Mouse (Mus musculus) thymus, postnatal 0 days (tissue): ENCODE results near the gene Cnot6. TPM values are rescaled to one million over a fixed set of nuclear protein-coding genes. Genes with fewer than 3 reads are reported as not detected.

Experiments
- DNase-seq: peaks from one replicate; pipeline ENCODE4 v3.0.0-alpha.2; 2015; ENCODE audit warnings: low spot score
- polyA plus RNA-seq: library from polyadenylated mRNA; unstranded; fragments of >200 nt; fragmentation: Nextera tagmentation; extraction: Ambion mirVana; gene quantifications from 2 replicates; pipeline ENCODE4 v1.2.1, GENCODE M21; 2015

Cnot6 gene
- 84.6 and 112 TPM in 2 replicates for polyA plus RNA-seq

- peak; percentile 98 for DNase-seq
Measured at GRCm38 (mm10) chr11:49712555-49713335, at the start of gene Cnot6. Cnot6 (minus strand) TSS chr11:49712723.

DNA sequence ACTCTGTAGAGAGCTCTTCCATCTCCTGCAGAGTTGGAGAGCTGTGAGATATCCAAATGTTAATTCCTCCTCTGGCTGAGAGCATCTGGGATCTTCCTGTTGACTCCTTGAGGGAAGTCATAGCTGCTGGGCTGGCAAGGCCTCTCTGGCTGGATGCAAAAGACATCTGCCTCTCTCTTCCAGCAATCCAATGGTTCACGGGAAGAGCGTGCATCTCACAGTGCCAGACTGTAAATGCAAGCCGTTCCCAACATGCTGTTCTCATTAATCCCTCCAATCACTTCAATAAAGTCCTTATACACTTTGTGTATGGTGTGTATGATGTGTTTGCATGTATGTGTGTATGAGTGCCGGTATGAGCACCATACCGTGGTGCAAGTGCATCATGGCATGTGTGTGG lies 48.6 kb upstream of the Cnot6 start:
- no peak for DNase-seq

GRCm38 (mm10) chr11:49758096-49758495 lies 45.6 kb upstream of the Cnot6 start:
- no peak for DNase-seq

GRCm38 (mm10) chr11:49754958-49755665 lies 42.6 kb upstream of the Cnot6 start:
- DNase-seq: no peak

GRCm38 (mm10) chr11:49746756-49747155 lies 34.2 kb upstream of the Cnot6 start:
- DNase-seq: no peak

GRCm38 (mm10) chr11:49745839-49746238 lies 33.3 kb upstream of the Cnot6 start:
- no peak for DNase-seq

GRCm38 (mm10) chr11:49744981-49745380 lies 32.5 kb upstream of the Cnot6 start:
- DNase-seq: no peak

- DNase-seq: no peak
Measured at GRCm38 (mm10) chr11:49743634-49744033, 31.1 kb upstream of the Cnot6 start.

GRCm38 (mm10) chr11:49742248-49742647 lies 29.7 kb upstream of the Cnot6 start:
- DNase-seq: no peak

- no peak for DNase-seq
Measured at GRCm38 (mm10) chr11:49739776-49740175, 27.3 kb upstream of the Cnot6 start.

DNA sequence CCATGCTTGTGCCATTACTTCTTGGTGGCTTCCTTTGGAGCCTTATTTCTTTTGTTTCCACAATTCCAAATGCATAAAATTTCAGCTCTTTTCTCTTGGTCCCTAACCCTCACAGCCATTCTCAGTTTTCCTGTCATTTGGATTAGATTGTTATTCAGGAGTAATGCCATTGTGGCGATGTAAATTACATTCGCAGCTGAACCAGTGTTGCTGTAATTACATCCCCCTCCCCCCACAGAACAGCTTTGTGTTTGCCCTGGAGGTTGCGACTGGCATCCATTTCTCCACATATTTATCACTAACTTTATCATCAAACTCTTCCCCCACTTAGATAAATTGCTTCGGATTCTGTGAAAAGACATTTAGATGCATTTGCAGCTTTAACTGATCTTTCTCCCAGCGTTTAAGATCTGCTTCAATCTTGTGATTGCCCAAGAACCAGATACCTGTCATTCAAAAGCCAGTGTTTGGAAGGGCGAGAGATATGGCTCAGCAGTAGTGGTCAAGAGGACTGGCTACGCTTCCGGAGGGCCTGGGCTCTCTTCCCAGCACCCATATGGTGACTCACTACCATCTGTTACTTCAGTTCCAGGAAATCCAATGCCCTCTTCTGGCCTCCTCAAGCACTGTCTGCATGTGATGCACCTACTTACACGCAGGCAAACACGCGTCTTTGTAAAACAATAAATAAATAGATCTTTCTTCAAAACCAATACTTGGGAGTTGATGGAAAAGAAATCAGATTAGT lies 26.3 kb upstream of the Cnot6 start:
- DNase-seq: no peak

GRCm38 (mm10) chr11:49737625-49738024 lies 25.1 kb upstream of the Cnot6 start:
- DNase-seq: no peak

DNA sequence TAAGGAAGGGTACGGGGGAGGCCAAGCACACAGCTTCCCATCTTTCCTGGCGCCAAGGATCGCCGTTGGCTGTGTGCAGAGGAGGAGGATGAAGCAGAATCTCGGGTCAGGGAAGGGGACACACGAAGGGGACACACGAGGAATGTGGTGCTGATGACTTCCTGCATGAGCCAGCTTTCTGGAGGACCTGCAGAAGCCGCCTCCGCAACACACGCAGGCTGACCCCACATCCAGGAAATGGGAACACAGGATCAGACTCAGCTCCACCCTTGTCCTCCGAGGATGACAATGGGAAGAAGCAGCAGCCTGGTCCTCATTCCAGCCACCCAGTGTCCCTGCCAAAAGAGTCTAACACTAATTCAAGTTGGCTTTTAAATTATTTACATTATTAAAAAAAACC lies 22.2 kb upstream of the Cnot6 start:
- no peak for DNase-seq

DNA sequence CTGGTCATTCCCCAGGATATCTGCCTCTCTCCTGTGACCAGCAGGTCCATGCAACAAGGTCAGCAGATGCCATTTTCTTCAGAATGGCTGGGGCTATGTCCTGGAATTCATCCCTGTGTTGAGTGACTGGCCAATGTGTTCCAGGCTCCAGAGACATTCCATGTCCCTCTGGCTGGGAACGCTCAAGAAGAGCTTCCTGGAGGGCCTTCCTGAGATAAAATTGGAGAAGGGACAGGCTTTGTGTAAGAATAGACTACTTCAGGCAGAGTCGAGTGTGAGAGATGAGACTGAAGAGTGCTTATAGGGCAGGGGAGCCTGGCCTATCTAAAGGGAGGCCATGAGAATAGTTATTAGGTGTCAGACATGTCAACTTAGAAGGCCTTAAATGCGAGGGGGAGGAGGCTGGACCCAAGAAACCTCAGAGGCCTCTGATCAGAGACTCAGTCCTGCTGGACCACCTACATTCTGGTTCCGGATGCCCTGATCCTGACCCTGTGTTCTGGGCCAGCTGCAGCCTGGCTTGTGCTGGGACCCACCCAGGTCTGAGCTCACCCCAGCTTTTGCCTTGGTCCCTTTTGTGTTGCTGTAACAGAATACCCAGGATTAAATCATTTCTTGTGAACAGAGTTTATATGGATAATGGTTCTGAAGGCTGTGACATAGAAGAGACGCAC lies 17.9 kb upstream of the Cnot6 start:
- DNase-seq: no peak

- peak; percentile 77 for DNase-seq
Measured at GRCm38 (mm10) chr11:49727877-49728276, 15.4 kb upstream of the Cnot6 start.

DNA sequence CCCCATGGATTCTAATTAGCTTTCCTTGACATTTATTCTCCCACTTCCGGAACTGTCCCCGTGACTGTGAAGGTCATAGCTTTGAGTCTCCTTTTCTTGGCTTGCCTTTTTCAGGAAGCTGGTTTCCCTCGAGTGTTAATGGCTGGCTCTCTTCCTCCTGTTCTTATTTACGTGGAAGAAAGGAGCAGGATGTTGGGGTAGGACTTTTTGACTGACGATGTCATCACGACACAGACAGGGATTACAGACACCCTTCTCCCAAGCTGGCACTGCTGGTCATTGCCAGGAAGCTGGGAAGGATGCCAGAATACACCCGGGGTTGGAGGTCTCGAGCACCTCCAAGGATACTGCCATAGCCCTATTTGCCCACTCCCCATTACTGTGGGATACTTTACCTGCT lies 14.3 kb upstream of the Cnot6 start:
- DNase-seq: no peak

DNA sequence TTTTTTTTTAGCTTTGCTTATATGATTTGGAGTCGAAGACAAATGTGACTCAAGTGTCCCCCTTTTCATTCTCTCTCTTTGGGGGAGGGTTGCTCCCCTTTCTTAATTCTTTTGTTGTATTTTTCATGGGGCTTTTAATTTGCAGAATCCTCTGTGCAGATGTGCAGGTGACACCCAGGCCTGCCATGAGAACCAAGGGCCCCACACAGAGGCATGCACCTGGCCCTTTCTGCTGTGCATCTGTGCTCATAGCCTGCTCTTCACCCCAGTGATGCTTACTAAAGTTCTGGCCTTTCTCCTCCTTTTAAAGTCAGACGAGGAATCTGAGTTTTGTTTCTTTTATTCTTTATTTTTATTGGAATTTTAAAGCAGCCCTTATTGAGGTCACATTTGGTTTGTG lies 12.2 kb upstream of the Cnot6 start:
- DNase-seq: peak; percentile 87

DNA sequence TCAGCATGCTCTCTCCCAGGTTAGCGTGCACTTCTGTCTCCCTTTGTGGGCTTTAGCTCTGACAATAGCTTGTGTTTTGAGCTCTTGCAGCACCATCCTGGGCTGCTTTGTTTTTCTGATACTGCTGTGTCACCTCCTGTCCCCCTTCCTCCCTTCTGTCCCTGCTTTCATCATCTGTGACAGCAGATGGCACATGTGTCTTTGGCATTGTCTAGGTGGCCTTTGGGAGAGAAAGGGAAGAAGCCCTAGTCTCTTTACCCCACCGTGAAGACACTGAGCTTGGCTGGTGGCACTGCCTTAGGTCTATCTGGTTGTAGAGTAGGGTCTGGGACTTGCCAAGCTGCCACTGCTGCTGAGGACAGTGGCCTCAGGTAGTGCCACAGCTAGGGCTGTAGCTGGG lies 10.8 kb upstream of the Cnot6 start:
- peak; percentile 72 for DNase-seq

GRCm38 (mm10) chr11:49722692-49723091 lies 10.2 kb upstream of the Cnot6 start:
- peak; percentile 85 for DNase-seq

DNA sequence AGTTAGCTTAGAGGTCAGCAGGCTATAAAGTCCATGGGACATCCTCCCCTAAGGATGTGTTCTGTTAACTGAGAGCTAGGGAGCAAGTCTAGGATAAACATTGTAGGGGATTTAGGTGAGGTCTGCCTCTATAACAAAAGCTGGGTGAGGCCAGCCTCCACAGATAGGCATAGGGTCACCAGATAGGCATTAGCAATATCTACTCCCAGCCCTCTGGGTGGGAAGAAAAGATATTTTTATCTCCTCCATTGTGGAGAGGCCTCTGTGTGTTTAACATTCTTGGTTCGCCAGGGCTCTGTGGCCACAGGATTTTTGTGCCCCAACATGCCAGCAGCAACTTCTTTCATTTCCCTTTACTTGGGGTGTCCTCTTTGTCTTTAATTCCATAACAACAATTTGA lies 8.8 kb upstream of the Cnot6 start:
- no peak for DNase-seq

DNA sequence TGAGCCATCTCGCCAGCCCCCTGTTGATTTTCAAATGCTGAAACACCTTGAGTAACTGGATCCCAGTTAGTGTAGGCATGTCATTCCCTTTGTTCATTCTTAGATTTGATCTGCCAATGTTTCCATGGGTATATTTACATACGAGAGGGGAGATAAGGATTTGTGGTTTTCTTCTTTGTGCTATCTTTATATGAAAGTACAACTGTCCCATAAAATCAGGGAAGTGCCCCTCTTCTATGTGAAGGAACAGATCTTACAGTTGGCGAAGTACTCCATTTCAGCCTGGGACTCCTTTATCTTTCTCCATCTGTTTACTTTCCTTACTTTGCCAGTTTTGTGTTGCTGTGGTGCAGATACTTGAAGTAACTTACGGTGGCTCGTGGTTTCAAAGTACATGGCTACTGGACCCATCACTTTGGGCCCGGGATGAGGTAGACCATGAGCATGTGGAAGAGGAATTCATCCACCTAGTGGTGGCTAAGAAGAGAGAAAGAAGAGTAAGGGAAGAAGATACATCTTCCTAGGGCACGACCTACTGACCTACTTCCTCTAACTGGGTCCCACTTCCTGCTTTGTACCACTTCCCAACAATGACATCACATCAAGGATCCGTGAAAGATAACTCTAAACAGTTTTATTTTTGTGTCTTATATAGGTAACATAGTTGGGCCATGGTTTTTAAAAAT lies 7.1 kb upstream of the Cnot6 start:
- peak; percentile 76 for DNase-seq
